Mouse (Mus musculus): ENCODE results near the gene Hsf2. TPM values are rescaled to one million over a fixed set of nuclear protein-coding genes. Genes with fewer than 3 reads are reported as not detected.

The Hsf2 gene
- total and polyA plus RNA-seq, 2 experiments from 2014 or later: 22.3 to 25.5 TPM

- Histone ChIP-seq H3K36me3 (replicated peaks; ENCODE audit: control insufficient read depth, insufficient read depth, low read length) (no peaks in the 10 kb centered on the region), H3K4me3 (ENCODE audit: low read depth, low read length) (no peak overlapping the region), H3K9me3 (replicated peaks; ENCODE audit: control insufficient read depth, low read length) (no peaks in the 10 kb centered on the region), H3K4me2 (ENCODE audit: low read depth, low read length) (no peak overlapping the region), H3K9ac (replicated peaks; ENCODE audit: low read depth, low read length) (no peak overlapping the region), H3K27ac (ENCODE audit: low read depth) (no peak overlapping the region), H3K27me3 (ENCODE audit: control insufficient read depth, insufficient read depth, low read length) (no peaks in the 10 kb centered on the region), H3K4me1 (ENCODE audit: control insufficient read depth, insufficient read depth) (no peaks in the 10 kb centered on the region)
- 83% methylated on average over 5 of the region's 5 CpGs for WGBS
- ATAC-seq (ENCODE audit: insufficient read depth, low read depth) (no peak), DNase-seq (ENCODE audit: low spot score) (no peak)
- no peak for TF ChIP-seq EP300 (IDR thresholded peaks at IDR 0.05; ENCODE audit: low read depth)
- no peak for TF ChIP-seq CTCF (IDR thresholded peaks at IDR 0.05; ENCODE audit: low read depth)
Measured at GRCm38 (mm10) chr10:57557597-57557996, 71.4 kb downstream of the Hsf2 start.

Other genes starting within 250 kb of the Hsf2 start
- gene Serinc1, start 46.1 kb downstream of the Hsf2 start, total RNA-seq (2014; rRNA removed; ENCODE audit: low replicate concordance): 143 and 145 TPM in 2 replicates
- 155 and 158 TPM in 2 replicates for gene Serinc1, start 46.1 kb downstream of the Hsf2 start, polyA plus RNA-seq (2015; fragmentation: Nextera tagmentation; extraction: Ambion mirVana)
- not detected in 2 replicates for gene Pkib, start 145.6 kb downstream of the Hsf2 start, total RNA-seq (2014; rRNA removed; ENCODE audit: low replicate concordance)
- gene Pkib, start 145.6 kb downstream of the Hsf2 start, polyA plus RNA-seq (2015; fragmentation: Nextera tagmentation; extraction: Ambion mirVana): 2.5 and 2.6 TPM in 2 replicates